Mouse (Mus musculus) T-helper 1 cell (primary cell): ENCODE measurements around the gene Rubcn.
"Not testable (repeated sequence)": the region's sequence is repeated elsewhere in the genome, so short reads cannot be mapped to it uniquely, and the experiment has no call there.

Experiments used
- in situ Hi-C: fragments of 300-600 bp; cut with MboI, MseI; formaldehyde crosslinking; loops from one replicate; pipeline ENCODE4 v1.15.1; 2025; ENCODE audit warnings: high pct_unique_total_duplicates

Rubcn gene

DNA sequence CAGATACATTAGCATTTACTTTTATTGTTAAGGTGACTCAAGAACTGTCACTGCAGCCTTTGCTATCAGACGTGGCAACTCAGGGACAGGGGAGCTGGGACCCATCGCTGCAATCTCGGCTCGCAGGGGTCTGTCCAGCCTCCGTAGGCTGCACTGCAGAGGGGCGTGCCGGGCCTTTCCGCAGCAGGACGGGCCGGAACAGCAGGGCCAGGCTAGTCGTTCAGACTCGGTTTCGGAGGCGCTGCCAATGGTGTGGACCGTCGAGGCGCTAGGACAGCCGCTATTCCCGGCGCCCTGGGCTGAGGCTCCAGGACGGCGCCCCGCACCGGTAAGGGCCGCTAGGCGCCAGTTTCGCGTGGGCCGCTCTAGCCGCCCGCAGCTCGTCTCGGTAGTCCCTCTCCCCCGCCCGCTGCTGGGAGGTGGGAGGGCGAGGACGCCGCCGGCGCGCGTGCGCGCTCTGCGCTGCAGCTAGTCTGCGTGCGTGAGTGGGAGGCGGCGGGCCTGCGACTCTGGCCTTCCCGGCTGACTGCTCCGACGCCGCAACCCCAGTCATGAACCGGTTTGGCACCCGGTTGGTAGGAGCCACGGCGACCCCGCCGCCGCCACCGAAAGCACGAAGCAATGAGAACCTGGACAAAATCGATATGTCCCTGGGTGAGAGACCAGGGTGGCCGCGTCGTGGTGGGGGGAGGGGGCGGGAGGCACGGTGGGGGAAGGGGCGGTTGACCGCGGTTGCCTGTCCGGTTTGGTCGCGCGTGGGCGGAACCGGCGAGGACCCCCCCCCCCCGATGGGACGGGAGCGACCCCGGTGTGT is at the start of gene Rubcn, which contains the start of gene Fyttd1:
TSS of gene Rubcn (minus strand) at position 424 of the 814 bp plus-strand sequence.
TSS of gene Fyttd1 (plus strand) at position 158 of the 814 bp plus-strand sequence.
- in situ Hi-C loops, result no loop called here

DNA sequence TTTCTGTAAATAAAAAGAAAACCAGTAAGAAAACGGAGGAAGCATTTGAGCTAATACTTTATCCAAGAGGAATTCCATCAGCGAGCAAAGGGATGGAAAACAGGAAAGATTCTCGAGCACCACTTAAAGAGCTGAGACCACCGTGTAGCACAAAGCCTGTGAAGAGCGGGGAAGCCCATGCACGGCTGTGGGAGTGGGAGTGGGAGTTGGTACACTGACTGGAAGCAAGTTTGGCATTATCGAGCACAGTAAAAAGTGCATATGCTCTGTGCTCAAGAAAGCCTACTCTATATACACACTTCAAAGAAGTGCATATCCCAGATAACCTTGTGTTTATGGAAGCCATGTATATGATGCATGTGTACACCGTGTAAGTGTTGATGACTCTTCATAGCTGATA is 49.5 kb upstream of the Rubcn start:
- in situ Hi-C loops, result no loop called here

DNA sequence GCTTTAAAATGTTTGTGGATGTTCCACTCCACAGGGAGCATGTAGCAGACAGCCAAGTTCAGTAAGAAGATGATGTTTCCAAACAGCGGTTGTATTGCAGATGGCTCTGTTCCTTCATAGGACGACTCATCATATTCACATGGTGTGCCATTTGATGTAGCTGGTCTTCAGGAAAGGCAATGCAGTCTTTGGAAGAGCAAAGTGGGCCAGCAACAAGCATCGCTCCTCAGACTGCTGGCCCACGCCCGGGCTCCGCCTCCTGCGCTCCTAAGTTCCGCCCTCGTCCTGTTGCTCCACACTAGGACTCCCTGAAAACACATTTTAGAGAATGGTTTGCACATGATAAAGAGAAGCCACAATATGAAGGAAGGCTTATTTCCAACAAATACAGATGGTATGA is 49.1 kb upstream of the Rubcn start:
- in situ Hi-C loops, result not testable (repeated sequence)

DNA sequence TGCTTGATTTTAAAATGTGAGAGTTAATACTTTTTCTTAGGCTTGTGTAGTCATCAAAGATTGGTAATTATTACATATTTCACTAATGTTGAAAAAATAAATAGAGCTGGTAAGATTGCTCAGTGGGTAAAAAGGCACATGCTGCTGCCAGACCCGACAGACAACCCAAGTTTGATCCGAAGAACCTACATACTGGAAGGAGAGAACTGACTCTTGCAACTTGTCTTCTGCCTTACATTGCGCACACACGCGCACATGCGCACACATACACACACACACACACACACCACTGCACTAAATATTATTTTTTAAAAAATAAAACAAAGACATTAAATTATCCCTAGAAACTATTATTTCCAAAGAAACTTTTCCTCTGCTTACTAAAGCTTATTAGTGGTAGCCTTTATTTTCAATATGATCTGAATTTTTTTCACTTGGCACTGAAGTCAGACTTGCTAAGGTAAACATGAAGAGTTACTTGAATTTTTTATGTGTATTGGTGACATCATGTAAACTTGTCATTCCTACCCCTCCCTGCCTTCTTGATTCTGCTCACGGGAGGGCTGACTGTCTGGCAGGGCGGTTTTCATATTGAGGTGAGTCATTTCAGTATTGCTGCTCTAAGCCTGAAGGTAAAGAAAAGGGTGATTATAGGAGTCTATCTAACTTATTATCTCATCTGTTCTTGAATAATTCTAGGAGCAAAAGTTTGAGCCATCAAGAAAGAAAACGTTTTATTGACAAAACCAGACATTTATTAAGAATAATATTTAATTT is 37.9 kb upstream of the Rubcn start:
- in situ Hi-C loops, result no loop called here

DNA sequence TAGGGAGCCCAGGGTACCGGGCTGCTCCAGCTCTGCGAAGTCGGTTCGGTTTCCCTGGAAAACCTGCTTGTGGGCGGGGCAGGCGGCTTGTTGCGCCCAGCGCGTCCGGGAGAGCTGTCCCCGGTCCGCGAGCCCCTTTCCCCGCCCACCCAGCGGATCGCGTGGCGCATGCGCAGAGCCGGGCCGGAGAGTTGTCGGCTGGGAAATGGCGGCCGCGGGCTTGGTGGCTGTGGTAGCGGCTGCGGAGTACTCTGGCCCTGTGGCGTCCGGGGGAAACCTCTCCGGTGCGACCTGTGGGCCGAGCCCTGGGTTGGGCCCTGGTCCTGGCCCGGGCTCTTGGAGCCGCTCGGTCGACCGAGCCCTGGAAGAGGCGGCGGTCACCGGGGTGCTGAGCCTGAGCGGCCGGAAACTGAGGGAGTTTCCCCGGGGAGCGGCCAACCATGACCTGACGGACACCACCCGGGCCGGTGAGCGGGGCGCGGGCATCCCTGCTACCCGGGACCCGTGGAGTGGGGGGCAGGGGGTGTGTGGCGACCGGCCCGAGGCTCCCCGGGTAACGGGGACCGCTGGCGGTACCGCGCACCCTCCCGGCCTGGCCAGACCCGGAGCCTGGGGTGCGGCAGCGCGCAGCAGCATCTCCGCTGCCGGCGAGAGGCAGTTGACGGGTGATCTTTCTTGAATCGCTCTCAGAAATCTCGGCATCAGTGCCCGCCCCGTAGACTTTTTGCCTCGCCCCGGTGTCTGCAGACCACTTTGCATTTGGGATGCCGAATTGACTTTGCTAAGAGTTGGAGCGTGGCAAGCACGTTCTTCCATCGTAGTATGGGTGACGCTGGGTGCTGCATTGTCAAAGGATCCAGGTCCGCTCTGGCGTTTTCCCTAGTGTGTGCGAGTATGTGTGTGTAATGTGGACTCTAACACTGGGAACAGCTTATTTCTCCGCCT is 36.6 kb upstream of the Rubcn start, which contains the start of gene Lrch3:
TSS of gene Lrch3 (plus strand) at position 164 of the 945 bp plus-strand sequence.
- in situ Hi-C loops, result no loop called here

DNA sequence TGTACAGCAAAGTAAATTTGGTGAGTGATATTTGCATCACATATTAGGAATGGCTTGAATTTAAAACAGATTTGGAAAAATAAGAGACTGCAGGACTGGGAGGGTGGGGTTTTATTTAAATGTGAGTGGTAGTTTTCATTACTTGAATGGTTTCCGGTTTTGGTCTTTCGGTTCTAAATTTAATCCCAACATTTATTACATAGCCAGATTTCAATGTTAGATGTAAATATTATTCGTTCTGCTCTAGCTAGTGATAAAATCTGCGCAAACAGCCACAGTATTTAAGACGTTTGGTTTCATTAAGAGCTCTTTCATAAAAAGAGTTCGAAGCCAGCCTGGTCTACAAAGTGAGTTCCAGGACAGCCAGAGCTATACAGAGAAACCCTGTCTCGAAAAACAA is 35.6 kb upstream of the Rubcn start:
- in situ Hi-C loops, result no loop called here

DNA sequence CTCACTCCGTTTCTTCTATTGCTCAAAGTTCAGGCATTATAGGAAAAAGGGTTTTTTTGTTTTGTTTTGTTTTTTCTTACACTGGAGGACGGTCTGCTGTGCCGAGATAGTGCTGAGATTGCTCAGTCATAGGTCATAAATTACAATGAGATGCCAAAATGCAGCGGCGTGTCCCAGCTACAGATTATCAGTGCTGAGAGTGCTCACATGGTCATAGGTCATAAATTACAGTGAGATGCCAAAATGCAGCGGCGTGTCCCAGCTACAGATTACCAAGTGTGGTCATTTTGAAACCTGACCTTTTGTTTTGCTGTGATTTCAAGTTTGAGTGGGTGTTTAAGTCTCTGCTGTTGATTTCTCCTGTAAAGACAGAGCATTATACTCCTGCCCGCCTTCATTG is 29.2 kb upstream of the Rubcn start:
- in situ Hi-C loops, result no loop called here

DNA sequence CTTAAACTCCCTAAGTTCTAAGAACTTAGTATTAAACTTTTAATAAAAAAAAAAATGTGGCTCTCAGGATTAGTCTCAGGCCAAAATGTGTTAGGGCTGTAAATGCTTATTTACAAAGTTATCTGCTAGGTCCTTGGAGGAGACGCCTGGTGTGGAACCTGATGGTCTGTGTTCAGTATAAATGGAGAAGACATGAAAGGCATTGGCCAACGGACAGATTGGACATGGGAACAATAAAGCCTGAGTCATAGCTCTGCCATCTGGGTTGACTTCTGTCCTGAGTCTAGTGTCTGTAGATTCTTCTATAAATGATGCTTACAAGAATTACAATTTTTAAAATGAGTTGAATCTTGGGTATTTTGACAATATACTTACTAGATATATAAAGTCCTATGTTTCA is 28.6 kb upstream of the Rubcn start:
- in situ Hi-C loops, result no loop called here

DNA sequence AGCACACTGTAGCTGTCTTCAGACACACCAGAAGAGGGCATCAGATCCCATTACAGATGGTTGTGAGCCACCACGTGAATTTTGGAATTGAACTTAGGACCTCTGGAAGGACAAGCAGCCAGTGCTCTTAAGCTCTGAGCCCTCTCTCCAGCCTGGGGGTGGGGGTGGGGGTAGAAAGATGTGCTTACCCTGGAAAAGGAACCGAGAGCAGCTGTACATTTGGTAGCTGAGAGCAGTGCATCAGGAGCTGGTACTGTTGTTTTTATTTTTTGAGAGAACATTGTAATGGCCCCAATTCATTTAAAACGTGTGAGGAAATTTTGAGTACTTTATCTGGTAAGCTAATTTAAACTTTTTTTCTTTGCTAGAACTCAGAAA is 24.5 kb upstream of the Rubcn start:
- in situ Hi-C loops, result loop anchor here (5.0 kb wide), 1 partner anchor 100 kb away; no protein-coding TSS in a partner anchor

DNA sequence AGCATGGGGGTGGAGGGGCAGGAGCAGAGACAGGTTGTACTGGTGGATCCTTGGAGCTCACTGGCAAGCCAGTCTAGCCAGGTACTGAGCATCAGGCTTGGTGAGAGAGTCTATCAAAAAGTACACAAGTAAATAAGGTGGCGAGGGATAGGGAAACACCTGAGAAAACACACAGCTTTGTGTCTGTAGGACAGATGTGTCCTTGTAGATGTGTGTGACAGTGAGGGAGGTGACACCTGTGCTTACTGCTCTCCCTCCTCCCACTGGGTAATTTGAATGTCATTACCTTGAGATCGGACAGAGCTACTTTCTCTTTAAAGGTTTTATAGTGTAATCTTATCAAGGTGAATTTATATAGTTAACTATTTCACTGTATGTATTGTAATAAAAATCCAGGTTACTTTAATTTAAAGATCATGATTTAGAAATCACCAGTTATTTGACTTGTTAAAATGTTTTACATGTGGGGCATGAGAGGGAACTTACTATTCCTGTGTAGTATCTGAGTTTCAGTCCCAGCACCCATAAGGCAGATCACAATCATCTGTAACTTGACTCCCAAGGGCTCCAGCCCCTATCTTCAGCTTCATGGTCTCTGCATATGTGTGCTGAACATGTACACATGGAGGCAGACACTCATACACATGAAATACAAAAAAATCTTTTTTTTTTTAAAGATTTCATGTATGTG is 23.9 kb upstream of the Rubcn start:
- in situ Hi-C loops, result loop anchor here (5.0 kb wide), 1 partner anchor 99 kb away; no protein-coding TSS in a partner anchor

DNA sequence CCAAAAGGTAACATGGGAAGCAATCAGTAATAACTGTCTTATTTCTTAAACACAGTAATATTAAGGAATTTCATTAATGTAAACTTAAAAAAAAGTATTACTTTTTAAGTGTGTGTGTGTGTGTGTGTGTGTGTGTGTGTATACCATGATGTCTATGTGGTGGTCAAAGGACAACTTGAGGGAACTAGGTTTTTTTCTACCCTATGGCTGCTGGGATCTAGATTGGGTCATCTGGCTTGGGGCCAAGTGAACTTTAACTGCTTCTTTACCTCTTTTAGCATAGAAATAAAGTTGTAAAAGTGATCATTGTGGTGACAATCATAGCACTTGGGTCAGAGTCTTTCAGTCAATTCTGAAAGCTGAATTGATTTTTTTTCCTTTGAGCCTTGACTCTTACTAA is 18.6 kb upstream of the Rubcn start:
- in situ Hi-C loops, result no loop called here

DNA sequence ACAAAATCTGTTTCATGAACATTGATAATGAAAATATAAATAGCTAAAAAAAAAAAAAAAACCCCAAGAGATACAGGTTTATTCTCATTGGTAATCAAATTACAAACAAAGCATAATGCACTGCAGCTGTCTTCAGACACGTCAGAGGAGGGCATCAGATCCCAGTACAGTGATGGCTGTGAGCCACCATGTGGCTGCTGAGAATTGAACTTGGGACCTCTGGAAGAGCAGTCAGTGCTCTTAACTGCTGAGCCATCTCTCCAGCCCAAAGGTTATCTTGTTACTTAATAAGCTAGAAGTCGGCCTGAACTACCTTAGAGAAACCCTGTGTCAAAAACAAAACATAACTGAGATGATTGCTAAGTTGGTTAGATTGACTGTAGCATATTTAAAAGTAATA is 12.3 kb upstream of the Rubcn start:
- in situ Hi-C loops, result no loop called here

DNA sequence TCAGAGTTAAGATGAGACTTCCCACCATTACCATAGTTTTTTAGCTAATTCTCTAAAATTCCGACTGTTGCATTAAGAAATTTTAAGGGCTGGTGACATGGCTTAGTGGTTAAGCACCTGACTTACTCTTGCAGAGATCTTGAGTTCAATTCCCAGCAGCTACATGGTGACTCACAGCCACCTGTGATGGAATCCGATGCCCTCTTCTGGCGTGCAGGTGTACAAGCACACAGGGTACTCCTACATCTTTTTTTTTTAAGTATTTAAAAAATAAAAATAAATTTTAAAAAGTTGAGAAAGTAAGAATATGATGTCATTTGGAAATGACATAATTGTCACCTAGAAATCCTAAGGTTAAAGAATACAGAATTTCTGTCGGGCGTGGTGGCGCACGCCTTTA is 10.4 kb upstream of the Rubcn start:
- in situ Hi-C loops, result no loop called here

DNA sequence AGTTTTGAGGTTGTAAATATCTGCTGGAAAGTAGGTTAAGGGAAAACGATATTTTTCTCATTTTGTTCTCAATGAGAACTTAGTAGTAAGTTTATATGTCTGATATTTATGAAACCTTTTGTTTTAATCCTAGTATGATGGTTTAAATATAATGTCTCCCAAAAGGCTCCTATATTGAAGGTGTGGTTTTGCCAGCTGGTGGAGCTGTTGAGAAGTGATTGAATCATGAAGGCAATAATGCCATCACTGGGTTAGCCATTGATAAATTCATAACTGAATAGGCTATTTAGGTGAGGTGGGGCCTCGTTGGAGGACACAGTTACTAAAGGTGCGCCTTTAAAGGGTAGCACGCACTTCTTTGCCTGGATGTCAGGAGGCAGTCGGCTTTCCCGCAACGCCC is 4.0 kb upstream of the Rubcn start:
- in situ Hi-C loops, result no loop called here

DNA sequence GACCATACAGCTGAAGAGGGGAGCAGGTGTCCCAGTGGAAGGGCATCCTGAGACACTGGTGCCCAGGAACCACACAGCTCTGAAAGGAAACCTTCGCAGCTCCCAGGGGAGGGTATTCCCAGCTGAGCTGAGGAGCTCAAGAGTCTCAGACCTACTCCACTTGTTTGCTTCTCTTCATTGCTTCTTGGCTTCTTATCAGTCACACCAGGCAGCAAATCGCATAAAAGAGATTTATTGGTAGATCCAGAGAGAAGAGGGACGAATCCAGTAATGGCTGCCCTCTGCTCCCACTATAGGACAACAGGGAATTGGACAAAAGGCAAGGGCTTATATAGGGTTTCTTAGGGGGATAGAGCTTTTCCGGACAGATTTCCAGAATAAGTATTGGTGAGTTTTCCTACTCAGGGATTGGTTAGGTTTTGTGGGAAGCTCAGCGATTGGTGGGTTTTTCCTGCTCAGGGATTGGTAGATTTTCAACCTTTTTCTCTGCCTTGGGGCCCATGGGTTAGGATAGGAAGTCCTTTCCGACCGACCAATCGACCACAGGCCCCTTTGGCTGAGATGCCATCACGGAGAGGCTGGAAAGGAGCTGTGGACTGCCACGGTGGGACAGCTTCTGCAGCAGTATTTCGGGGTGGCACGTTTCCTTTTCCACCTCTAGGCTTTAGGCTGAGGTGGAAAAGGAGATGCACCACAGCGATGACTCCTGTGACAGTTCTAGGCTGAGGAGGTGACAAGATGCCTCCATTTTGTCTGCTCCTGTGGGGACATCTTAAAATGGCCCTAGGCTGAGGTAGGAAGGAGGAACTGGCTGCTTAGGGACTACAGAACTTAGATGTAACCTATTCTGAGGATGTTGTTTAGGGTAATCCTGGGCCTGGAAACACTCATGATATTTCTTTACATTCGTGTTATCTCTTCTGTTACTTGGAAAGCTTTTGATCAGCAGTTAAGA is 1.7 kb upstream of the Rubcn start:
- in situ Hi-C loops, result no loop called here

DNA sequence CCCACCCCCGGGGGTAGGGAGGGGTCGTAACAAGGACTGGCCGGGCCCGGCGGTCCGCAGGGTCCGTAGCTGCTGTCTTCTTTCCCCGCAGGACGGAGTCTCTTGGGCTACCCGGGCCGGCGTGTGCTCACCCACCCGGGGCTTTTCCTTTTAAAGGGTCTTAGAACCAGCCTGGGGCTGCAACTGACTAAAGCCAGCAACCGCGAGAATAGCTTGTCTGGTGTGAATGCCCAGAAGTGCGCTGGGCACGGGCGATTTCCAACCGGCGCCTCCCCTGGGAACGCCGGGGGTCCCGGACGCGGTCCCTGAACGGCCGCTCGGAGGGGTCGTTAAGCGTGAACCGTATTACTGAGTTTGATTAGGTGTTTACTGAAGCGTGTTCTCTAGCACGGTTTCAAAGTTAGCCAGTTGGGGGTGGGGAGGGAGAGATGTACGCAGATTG is 612 bp upstream of the Rubcn start:
- in situ Hi-C loops, result no loop called here

DNA sequence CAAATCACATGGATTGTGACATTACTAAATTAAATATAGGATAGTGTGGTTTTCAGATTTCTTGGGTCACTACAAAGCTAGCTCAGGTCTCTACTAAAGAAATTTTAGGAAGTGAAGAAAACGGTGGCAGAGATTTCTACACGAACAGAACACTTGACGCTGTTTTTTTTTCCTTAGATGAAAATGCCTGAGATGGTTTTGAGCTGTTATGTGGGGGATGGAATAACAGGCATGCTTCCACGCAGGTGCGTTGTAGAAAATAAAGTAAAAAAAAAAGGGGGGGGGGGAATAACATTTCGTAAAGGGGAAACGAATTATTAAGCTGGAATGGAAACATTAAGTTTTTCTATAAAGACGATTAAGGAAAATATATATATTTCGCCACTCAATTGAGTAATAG is 735 bp downstream of the Rubcn start:
- in situ Hi-C loops, result no loop called here

DNA sequence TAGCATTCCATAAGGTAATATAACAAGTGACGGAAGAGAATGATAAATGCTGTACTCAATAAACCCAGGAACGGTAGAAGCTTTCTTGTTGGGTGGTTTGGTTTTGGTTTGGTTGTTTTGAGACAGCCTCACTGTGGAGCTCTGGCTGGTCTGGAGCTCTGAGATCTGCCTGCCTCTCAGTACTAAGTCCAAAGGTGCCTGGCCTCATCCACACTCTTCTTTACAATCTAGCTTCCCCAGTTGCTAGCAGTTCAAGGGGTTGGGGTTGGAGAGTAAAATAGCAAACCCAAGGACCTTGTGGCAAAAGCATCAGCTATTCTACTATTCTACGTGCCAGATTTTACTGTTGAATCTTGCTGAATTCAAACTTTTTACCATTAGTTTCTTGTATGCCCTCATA is 1.7 kb downstream of the Rubcn start:
- in situ Hi-C loops, result no loop called here

DNA sequence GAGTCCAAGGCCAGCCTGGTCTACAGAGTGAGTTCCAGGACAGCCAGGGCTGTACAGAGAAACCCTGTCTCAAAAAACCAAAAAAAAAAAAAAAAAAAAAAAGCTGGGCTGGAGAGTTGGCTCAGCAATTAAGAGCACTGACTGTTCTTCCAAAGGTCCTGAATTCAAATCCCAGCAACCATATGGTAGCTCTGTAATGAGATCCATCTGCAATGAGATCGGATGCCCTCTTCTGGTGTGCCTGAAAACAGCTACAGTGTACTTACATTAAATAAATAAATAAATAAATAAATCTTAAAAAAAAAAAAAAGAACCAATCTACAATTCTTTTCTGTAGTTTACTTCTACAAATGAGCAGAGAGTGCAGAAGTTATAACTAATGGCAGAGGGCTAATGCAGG is 2.3 kb downstream of the Rubcn start:
- in situ Hi-C loops, result not testable (repeated sequence)

DNA sequence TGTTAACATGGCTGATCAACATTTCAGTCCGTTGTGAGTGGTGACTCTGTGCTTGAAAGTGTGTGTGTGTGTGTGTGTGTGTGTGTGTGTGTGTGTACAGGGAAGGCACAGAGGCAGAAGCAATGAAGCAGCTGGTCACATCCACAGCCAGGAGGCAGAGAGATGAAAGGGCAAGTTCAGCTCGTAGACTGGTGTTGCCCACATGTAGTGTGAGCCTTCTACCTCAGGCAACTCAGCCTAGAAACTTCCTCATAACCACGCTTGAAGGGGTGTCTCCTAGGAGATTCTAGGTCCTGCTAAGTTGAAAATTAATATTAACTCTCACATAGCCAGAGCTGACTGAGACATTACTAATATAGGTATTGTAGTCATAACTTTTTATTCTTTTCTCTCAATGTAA is 4.2 kb downstream of the Rubcn start:
- in situ Hi-C loops, result no loop called here
